Mouse (Mus musculus): Measurements from ENCODE around the gene Map3k4. TPM values are rescaled to one million over a fixed set of nuclear protein-coding genes. Genes with fewer than 3 reads are reported as not detected.

Gene Map3k4
- polyA plus RNA-seq, 1 experiment from 2014 or later, result 33.8 TPM

- 69% methylated on average over 3 of the region's 3 CpGs for WGBS
- Histone ChIP-seq H3K4me3 (ENCODE audit: low read length) (no peak overlapping the region), H3K36me3 (ENCODE audit: control insufficient read depth, insufficient read depth, low read length) (peaks cover 5% of the 10 kb centered on the region; the same call in 1 of the 2 replicates), H3K27me3 (ENCODE audit: control insufficient read depth, insufficient read depth, low read depth, low read length) (no peaks in the 10 kb centered on the region), H3K27ac (ENCODE audit: low read length) (0 out of 2 replicates have a peak overlapping the region, but pooled peaks have one; percentile 38), H3K9me3 (ENCODE audit: control insufficient read depth, low read length) (no peaks in the 10 kb centered on the region), H3K9ac (ENCODE audit: low read length) (no peak overlapping the region), H3K4me1 (replicated peaks; ENCODE audit: control insufficient read depth, insufficient read depth, low read length) (peaks cover 18% of the 10 kb centered on the region), H3K4me2 (ENCODE audit: low read depth, low read length) (no peak overlapping the region)
- ATAC-seq (ENCODE audit: low read depth), result peak; percentile 53; the same call in 1 of the 2 replicates
These were observed 54.3 kb downstream of the Map3k4 start for GRCm38 (mm10) chr17:12264293-12264692.

- WGBS, result 50% methylated on average over 13 of the region's 13 CpGs
- H3K36me3 ChIP-seq (ENCODE audit: control insufficient read depth, insufficient read depth, low read length), result peaks cover 3% of the 10 kb centered on the region; the same call in 1 of the 2 replicates
- H3K4me1 ChIP-seq (replicated peaks; ENCODE audit: control insufficient read depth, insufficient read depth, low read length), result peaks cover 18% of the 10 kb centered on the region
- no peaks in the 10 kb centered on the region for H3K27me3 ChIP-seq (ENCODE audit: control insufficient read depth, insufficient read depth, low read depth, low read length)
- H3K27ac ChIP-seq (ENCODE audit: low read length), result peak overlapping the region; percentile 38; the same call in 1 of the 2 replicates
- H3K9me3 ChIP-seq (ENCODE audit: control insufficient read depth, low read length), result no peaks in the 10 kb centered on the region
- peak; percentile 65 for ATAC-seq (ENCODE audit: low read depth)
- no peak overlapping the region for H3K9ac ChIP-seq (ENCODE audit: low read length)
- H3K4me3 ChIP-seq (ENCODE audit: low read length), result no peak overlapping the region
- no peak overlapping the region for H3K4me2 ChIP-seq (ENCODE audit: low read depth, low read length)
These were observed 54.8 kb downstream of the Map3k4 start for GRCm38 (mm10) chr17:12263787-12264186.

GRCm38 (mm10) chr17:12262851-12263250 lies 55.7 kb downstream of the Map3k4 start:
- no peak for ATAC-seq (ENCODE audit: low read depth)
- H3K9ac ChIP-seq (ENCODE audit: low read length), result no peak overlapping the region
- no peaks in the 10 kb centered on the region for H3K27me3 ChIP-seq (ENCODE audit: control insufficient read depth, insufficient read depth, low read depth, low read length)
- H3K4me2 ChIP-seq (ENCODE audit: low read depth, low read length), result no peak overlapping the region
- no peak overlapping the region for H3K4me3 ChIP-seq (ENCODE audit: low read length)
- no peak overlapping the region for H3K27ac ChIP-seq (ENCODE audit: low read length)
- H3K36me3 ChIP-seq (ENCODE audit: control insufficient read depth, insufficient read depth, low read length), result peaks cover 7% of the 10 kb centered on the region
- 95% methylated on average over 8 of the region's 8 CpGs for WGBS
- peaks cover 18% of the 10 kb centered on the region for H3K4me1 ChIP-seq (replicated peaks; ENCODE audit: control insufficient read depth, insufficient read depth, low read length)
- H3K9me3 ChIP-seq (ENCODE audit: control insufficient read depth, low read length), result no peaks in the 10 kb centered on the region

- ATAC-seq (ENCODE audit: low read depth), result 0 out of 2 replicates have a peak, but pooled peaks have one; percentile 26
- no peaks in the 10 kb centered on the region for H3K27me3 ChIP-seq (ENCODE audit: control insufficient read depth, insufficient read depth, low read depth, low read length)
- peaks cover 15% of the 10 kb centered on the region for H3K36me3 ChIP-seq (ENCODE audit: control insufficient read depth, insufficient read depth, low read length)
- WGBS, result 58% methylated on average over 2 of the region's 2 CpGs
- H3K4me3 ChIP-seq (ENCODE audit: low read length), result no peak overlapping the region
- no peaks in the 10 kb centered on the region for H3K9me3 ChIP-seq (ENCODE audit: control insufficient read depth, low read length)
- H3K4me1 ChIP-seq (replicated peaks; ENCODE audit: control insufficient read depth, insufficient read depth, low read length), result peaks cover 18% of the 10 kb centered on the region
- no peak overlapping the region for H3K9ac ChIP-seq (ENCODE audit: low read length)
- H3K27ac ChIP-seq (ENCODE audit: low read length), result no peak overlapping the region
- no peak overlapping the region for H3K4me2 ChIP-seq (ENCODE audit: low read depth, low read length)
These were observed 56.7 kb downstream of the Map3k4 start for GRCm38 (mm10) chr17:12261887-12262286.

GRCm38 (mm10) chr17:12261376-12261775 lies 57.2 kb downstream of the Map3k4 start:
- peaks cover 15% of the 10 kb centered on the region for H3K36me3 ChIP-seq (ENCODE audit: control insufficient read depth, insufficient read depth, low read length)
- WGBS, result 91% methylated on average over 7 of the region's 7 CpGs
- H3K9me3 ChIP-seq (ENCODE audit: control insufficient read depth, low read length), result no peaks in the 10 kb centered on the region
- no peak overlapping the region for H3K4me2 ChIP-seq (ENCODE audit: low read depth, low read length)
- H3K4me3 ChIP-seq (ENCODE audit: low read length), result no peak overlapping the region
- H3K9ac ChIP-seq (ENCODE audit: low read length), result no peak overlapping the region
- no peaks in the 10 kb centered on the region for H3K27me3 ChIP-seq (ENCODE audit: control insufficient read depth, insufficient read depth, low read depth, low read length)
- peaks cover 13% of the 10 kb centered on the region for H3K4me1 ChIP-seq (replicated peaks; ENCODE audit: control insufficient read depth, insufficient read depth, low read length)
- no peak overlapping the region for H3K27ac ChIP-seq (ENCODE audit: low read length)
- no peak for ATAC-seq (ENCODE audit: low read depth)

GRCm38 (mm10) chr17:12259957-12260356 lies 58.6 kb downstream of the Map3k4 start:
- Histone ChIP-seq H3K27me3 (ENCODE audit: control insufficient read depth, insufficient read depth, low read depth, low read length) (no peaks in the 10 kb centered on the region), H3K36me3 (ENCODE audit: control insufficient read depth, insufficient read depth, low read length) (peaks cover 18% of the 10 kb centered on the region), H3K4me3 (ENCODE audit: low read length) (no peak overlapping the region), H3K4me1 (replicated peaks; ENCODE audit: control insufficient read depth, insufficient read depth, low read length) (0 out of 2 replicates have a peak, but pooled peaks cover 5% of the 10 kb centered on the region), H3K9ac (ENCODE audit: low read length) (no peak overlapping the region), H3K4me2 (ENCODE audit: low read depth, low read length) (no peak overlapping the region), H3K9me3 (ENCODE audit: control insufficient read depth, low read length) (no peaks in the 10 kb centered on the region), H3K27ac (ENCODE audit: low read length) (no peak overlapping the region)
- 91% methylated on average over 8 of the region's 8 CpGs for WGBS
- ATAC-seq (ENCODE audit: low read depth), result no peak

GRCm38 (mm10) chr17:12258517-12258916 lies 60.1 kb downstream of the Map3k4 start:
- Histone ChIP-seq H3K4me1 (replicated peaks; ENCODE audit: control insufficient read depth, insufficient read depth, low read length) (no peaks in the 10 kb centered on the region), H3K36me3 (ENCODE audit: control insufficient read depth, insufficient read depth, low read length) (peaks cover 30% of the 10 kb centered on the region), H3K9ac (ENCODE audit: low read length) (no peak overlapping the region), H3K4me3 (ENCODE audit: low read length) (no peak overlapping the region), H3K4me2 (ENCODE audit: low read depth, low read length) (no peak overlapping the region), H3K9me3 (ENCODE audit: control insufficient read depth, low read length) (no peaks in the 10 kb centered on the region), H3K27ac (ENCODE audit: low read length) (no peak overlapping the region), H3K27me3 (ENCODE audit: control insufficient read depth, insufficient read depth, low read depth, low read length) (no peaks in the 10 kb centered on the region)
- no peak for ATAC-seq (ENCODE audit: low read depth)
- 63% methylated on average over 6 of the region's 6 CpGs for WGBS

- no peak for ATAC-seq (ENCODE audit: low read depth)
- WGBS, result 94% methylated on average over 11 of the region's 11 CpGs
These were observed 62.5 kb downstream of the Map3k4 start for GRCm38 (mm10) chr17:12256142-12256541.

GRCm38 (mm10) chr17:12250581-12250980 lies 68.0 kb downstream of the Map3k4 start:
- ATAC-seq (ENCODE audit: low read depth), result no peak
- Histone ChIP-seq H3K27ac (ENCODE audit: low read length) (no peak overlapping the region), H3K4me1 (replicated peaks; ENCODE audit: control insufficient read depth, insufficient read depth, low read length) (no peaks in the 10 kb centered on the region), H3K4me3 (ENCODE audit: low read length) (no peak overlapping the region), H3K36me3 (ENCODE audit: control insufficient read depth, insufficient read depth, low read length) (peaks cover 61% of the 10 kb centered on the region), H3K4me2 (ENCODE audit: low read depth, low read length) (no peak overlapping the region), H3K9me3 (ENCODE audit: control insufficient read depth, low read length) (0 out of 2 replicates have a peak, but pooled peaks cover 5% of the 10 kb centered on the region), H3K27me3 (ENCODE audit: control insufficient read depth, insufficient read depth, low read depth, low read length) (no peaks in the 10 kb centered on the region), H3K9ac (ENCODE audit: low read length) (no peak overlapping the region)
- WGBS, result 96% methylated on average over 9 of the region's 9 CpGs

More at GRCm38 (mm10) chr17:12256142-12256541, 62.5 kb downstream of the Map3k4 start:
- 0 out of 2 replicates have a peak, but pooled peaks cover 5% of the 10 kb centered on the region for H3K9me3 ChIP-seq (ENCODE audit: control insufficient read depth, low read length)
- H3K4me2 ChIP-seq (ENCODE audit: low read depth, low read length), result no peak overlapping the region
- no peak overlapping the region for H3K9ac ChIP-seq (ENCODE audit: low read length)
- H3K27ac ChIP-seq (ENCODE audit: low read length), result no peak overlapping the region
- H3K4me3 ChIP-seq (ENCODE audit: low read length), result no peak overlapping the region
- H3K4me1 ChIP-seq (replicated peaks; ENCODE audit: control insufficient read depth, insufficient read depth, low read length), result no peaks in the 10 kb centered on the region
- no peaks in the 10 kb centered on the region for H3K27me3 ChIP-seq (ENCODE audit: control insufficient read depth, insufficient read depth, low read depth, low read length)
- H3K36me3 ChIP-seq (ENCODE audit: control insufficient read depth, insufficient read depth, low read length), result peaks cover 51% of the 10 kb centered on the region

Measured in lung, embryonic 16.5 days (tissue).